Mouse (Mus musculus): ENCODE results near the gene Ntsr1. TPM values are rescaled to one million over a fixed set of nuclear protein-coding genes. Genes with fewer than 3 reads are reported as not detected.
A peak's percentile ranks its signal among the peaks of the same experiment; 100 is the strongest.

The Ntsr1 gene
- total and polyA plus RNA-seq, 2 experiments from 2014 or later, result 2.9 to 9.0 TPM

DNA sequence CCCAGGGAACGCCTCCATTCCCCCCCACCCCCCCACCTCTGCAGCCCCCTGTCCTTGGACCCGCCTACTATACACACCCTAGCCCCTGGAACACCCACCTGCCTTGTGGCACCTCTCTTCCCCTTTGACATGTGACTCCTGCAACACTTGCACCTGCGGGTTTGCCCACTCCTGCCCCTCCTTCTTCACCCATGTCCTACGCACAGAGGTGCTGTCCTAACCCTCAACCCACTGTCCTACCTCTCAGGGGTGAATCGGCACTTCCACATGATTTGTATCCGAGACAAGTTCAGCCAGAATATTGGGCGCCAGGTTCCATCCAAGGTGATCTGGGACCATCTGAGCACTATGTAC, 83.4 kb downstream of the Ntsr1 start:
- H3K27ac ChIP-seq, result peak overlapping the region; percentile 77; the same call in 1 of the 2 replicates
- ATAC-seq (peak; percentile 13), DNase-seq (ENCODE audit: low spot score) (no peak)
- peaks cover 11% of the 10 kb centered on the region for H3K4me1 ChIP-seq (ENCODE audit: insufficient read depth, low read length)
- no peaks in the 10 kb centered on the region for H3K9me3 ChIP-seq (ENCODE audit: low read length)
- peak overlapping the region; percentile 92 for H3K4me2 ChIP-seq (ENCODE audit: low read depth, low read length)
- TF ChIP-seq CTCF (IDR thresholded peaks at IDR 0.05; ENCODE audit: low read depth), result no peak
- peaks cover 11% of the 10 kb centered on the region for H3K36me3 ChIP-seq (ENCODE audit: insufficient read depth, low read length)
- H3K4me3 ChIP-seq (ENCODE audit: low read length), result peak overlapping the region; percentile 73
- WGBS, result 25% methylated on average over 7 of the region's 7 CpGs
- no peaks in the 10 kb centered on the region for H3K27me3 ChIP-seq (ENCODE audit: insufficient read depth, low read length)
- peak overlapping the region; percentile 81 for H3K9ac ChIP-seq (replicated peaks; ENCODE audit: low read length)

DNA sequence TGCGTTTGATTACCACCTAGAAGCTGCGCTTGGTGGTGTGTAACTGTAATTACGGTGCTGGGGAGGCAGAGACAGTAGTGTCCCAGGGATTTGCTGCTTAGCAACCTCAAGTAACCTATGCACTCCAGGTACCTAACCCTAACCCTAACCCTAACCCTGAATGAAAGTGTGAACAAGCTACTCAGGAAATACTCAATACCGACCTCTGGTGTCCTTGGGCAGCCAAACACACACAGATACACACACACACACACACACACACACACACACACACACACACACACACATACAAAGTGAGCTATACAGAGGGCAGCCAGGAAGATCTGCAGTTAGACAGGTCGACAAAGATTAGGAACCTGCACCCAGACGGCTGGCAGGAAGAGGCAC, 89.0 kb downstream of the Ntsr1 start:
- H3K4me3 ChIP-seq (ENCODE audit: low read length), result peak overlapping the region; percentile 90
- H3K9me3 ChIP-seq (ENCODE audit: low read length), result no peaks in the 10 kb centered on the region
- H3K27ac ChIP-seq, result peak overlapping the region; percentile 97; the same call in 1 of the 2 replicates
- H3K4me1 ChIP-seq (ENCODE audit: insufficient read depth, low read length), result peaks cover 11% of the 10 kb centered on the region
- WGBS, result 48% methylated on average over 6 of the region's 6 CpGs
- H3K4me2 ChIP-seq (ENCODE audit: low read depth, low read length), result peak overlapping the region; percentile 88
- peak; percentile 49 for DNase-seq (ENCODE audit: low spot score)
- peaks cover 39% of the 10 kb centered on the region for H3K36me3 ChIP-seq (ENCODE audit: insufficient read depth, low read length)
- no peaks in the 10 kb centered on the region for H3K27me3 ChIP-seq (ENCODE audit: insufficient read depth, low read length)
- ATAC-seq, result no peak
- peak; percentile 54 for TF ChIP-seq CTCF (IDR thresholded peaks at IDR 0.05; ENCODE audit: low read depth)
- H3K9ac ChIP-seq (replicated peaks; ENCODE audit: low read length), result peak overlapping the region; percentile 87

DNA sequence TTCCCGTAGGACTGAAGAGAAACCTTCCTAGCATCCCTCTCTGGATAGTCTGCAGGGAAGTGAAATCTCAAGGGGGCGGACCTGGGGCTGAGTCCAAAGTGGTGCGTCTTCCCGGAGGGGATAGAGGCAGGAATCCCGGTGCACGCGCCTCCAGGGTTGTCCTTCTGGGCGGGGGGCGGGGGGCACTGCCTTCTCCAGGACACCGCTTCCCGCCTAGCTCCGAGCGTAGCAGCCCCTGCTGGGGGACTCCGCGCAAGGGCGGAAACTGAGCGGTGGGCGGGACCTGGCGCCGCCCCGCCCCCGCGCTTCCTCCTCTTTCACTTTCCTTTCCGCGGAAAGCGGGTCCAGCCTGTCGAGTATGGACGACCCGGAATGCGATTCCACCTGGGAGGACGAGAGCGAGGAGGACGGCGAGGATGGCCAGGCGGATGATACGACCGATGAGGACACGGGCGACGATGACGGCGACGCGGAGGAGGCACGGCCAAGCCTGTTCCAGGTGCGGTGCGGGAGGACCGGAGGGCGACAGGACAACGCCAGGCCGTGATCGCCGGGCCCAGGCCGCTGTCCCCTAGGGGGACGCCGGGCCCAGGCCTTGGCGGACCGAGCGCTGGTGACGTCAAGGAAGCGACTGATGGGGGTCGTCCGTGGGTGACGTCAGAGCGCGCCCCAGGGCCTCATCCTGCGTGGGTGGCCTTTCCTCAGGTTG, 89.5 kb downstream of the Ntsr1 start, which contains the start of gene Ogfr:
Gene Ogfr (plus strand): TSS at position 123 of the 709 bp plus-strand sequence.
- no peaks in the 10 kb centered on the region for H3K27me3 ChIP-seq (ENCODE audit: insufficient read depth, low read length)
- H3K4me1 ChIP-seq (ENCODE audit: insufficient read depth, low read length), result peaks cover 7% of the 10 kb centered on the region
- peak within 1 kb of the TSS; percentile 97 for H3K27ac ChIP-seq
- TF ChIP-seq CTCF (IDR thresholded peaks at IDR 0.05; ENCODE audit: low read depth), result peak; percentile 32
- ATAC-seq, result peak; percentile 92
- H3K9me3 ChIP-seq (ENCODE audit: low read length), result no peaks in the 10 kb centered on the region
- H3K4me3 ChIP-seq (ENCODE audit: low read length), result peak within 1 kb of the TSS; percentile 90
- H3K36me3 ChIP-seq (ENCODE audit: insufficient read depth, low read length), result peaks cover 45% of the 10 kb centered on the region
- under 1% methylated on average over 63 of the region's 67 CpGs for whole genome bisulfite sequencing
- DNase-seq (ENCODE audit: low spot score), result peak; percentile 91
- H3K9ac ChIP-seq (replicated peaks; ENCODE audit: low read length), result peak within 1 kb of the TSS; percentile 87
- H3K4me2 ChIP-seq (ENCODE audit: low read depth, low read length), result peak within 1 kb of the TSS; percentile 88

Other genes starting within 250 kb of the Ntsr1 start
- 752 and 857 TPM in 2 replicates for gene Rps21, start 242.6 kb upstream of the Ntsr1 start, total RNA-seq (2014; rRNA removed)
- gene Rps21, start 242.6 kb upstream of the Ntsr1 start, polyA plus RNA-seq (2015; fragmentation: Nextera tagmentation; extraction: Ambion mirVana), result 445 and 465 TPM in 2 replicates
- 56.8 and 60.5 TPM in 2 replicates for gene Cables2, start 226.5 kb upstream of the Ntsr1 start, total RNA-seq (2014; rRNA removed)
- gene Cables2, start 226.5 kb upstream of the Ntsr1 start, polyA plus RNA-seq (2015; fragmentation: Nextera tagmentation; extraction: Ambion mirVana), result 25.1 and 26.4 TPM in 2 replicates
- not detected in 2 replicates for gene Rbbp8nl, start 210.1 kb upstream of the Ntsr1 start, total RNA-seq (2014; rRNA removed)
- not detected in 2 replicates for gene Rbbp8nl, start 210.1 kb upstream of the Ntsr1 start, polyA plus RNA-seq (2015; fragmentation: Nextera tagmentation; extraction: Ambion mirVana)
- not detected in 2 replicates for gene Gata5, start 165.3 kb upstream of the Ntsr1 start, total RNA-seq (2014; rRNA removed)
- not detected in 2 replicates for gene Gata5, start 165.3 kb upstream of the Ntsr1 start, polyA plus RNA-seq (2015; fragmentation: Nextera tagmentation; extraction: Ambion mirVana)
- 4.0 and 5.4 TPM in 2 replicates for gene Slco4a1, start 43.7 kb upstream of the Ntsr1 start, total RNA-seq (2014; rRNA removed)
- gene Slco4a1, start 43.7 kb upstream of the Ntsr1 start, polyA plus RNA-seq (2015; fragmentation: Nextera tagmentation; extraction: Ambion mirVana), result 2.0 and 2.9 TPM in 2 replicates
- gene Mrgbp, start 81.3 kb downstream of the Ntsr1 start, total RNA-seq (2014; rRNA removed), result 48.2 and 49.3 TPM in 2 replicates
- 32.5 and 36.0 TPM in 2 replicates for gene Mrgbp, start 81.3 kb downstream of the Ntsr1 start, polyA plus RNA-seq (2015; fragmentation: Nextera tagmentation; extraction: Ambion mirVana)
- 88.5 and 106 TPM in 2 replicates for gene Ogfr, start 89.3 kb downstream of the Ntsr1 start, total RNA-seq (2014; rRNA removed)
- gene Ogfr, start 89.3 kb downstream of the Ntsr1 start, polyA plus RNA-seq (2015; fragmentation: Nextera tagmentation; extraction: Ambion mirVana), result 82.9 and 84.4 TPM in 2 replicates
- gene Col9a3, start 97.8 kb downstream of the Ntsr1 start, total RNA-seq (2014; rRNA removed), result 82.0 and 98.9 TPM in 2 replicates
- 90.1 and 95.8 TPM in 2 replicates for gene Col9a3, start 97.8 kb downstream of the Ntsr1 start, polyA plus RNA-seq (2015; fragmentation: Nextera tagmentation; extraction: Ambion mirVana)
- gene Tcfl5, start 142.7 kb downstream of the Ntsr1 start, total RNA-seq (2014; rRNA removed), result 5.8 and 7.2 TPM in 2 replicates
- gene Tcfl5, start 142.7 kb downstream of the Ntsr1 start, polyA plus RNA-seq (2015; fragmentation: Nextera tagmentation; extraction: Ambion mirVana), result 0.91 and 1.0 TPM in 2 replicates
- gene Dido1, start 210.0 kb downstream of the Ntsr1 start, total RNA-seq (2014; rRNA removed), result 35.7 and 36.3 TPM in 2 replicates
- gene Dido1, start 210.0 kb downstream of the Ntsr1 start, polyA plus RNA-seq (2015; fragmentation: Nextera tagmentation; extraction: Ambion mirVana), result 21.7 and 22.8 TPM in 2 replicates
- 43.2 and 51.1 TPM in 2 replicates for gene Gid8, start 210.1 kb downstream of the Ntsr1 start, total RNA-seq (2014; rRNA removed)
- gene Gid8, start 210.1 kb downstream of the Ntsr1 start, polyA plus RNA-seq (2015; fragmentation: Nextera tagmentation; extraction: Ambion mirVana), result 45.5 TPM in 2 replicates
- 0.32 and 0.68 TPM in 2 replicates for gene Slc17a9, start 225.3 kb downstream of the Ntsr1 start, total RNA-seq (2014; rRNA removed)
- 0.29 and 0.52 TPM in 2 replicates for gene Slc17a9, start 225.3 kb downstream of the Ntsr1 start, polyA plus RNA-seq (2015; fragmentation: Nextera tagmentation; extraction: Ambion mirVana)